Mouse (Mus musculus) G1E (cell line): ENCODE measurements around the gene Gm14408.
"Not testable (repeated sequence)": the region's sequence is repeated elsewhere in the genome, so short reads cannot be mapped to it uniquely, and the experiment has no call there.

ENCODE experiments used
- CTCF ChIP-seq: IDR thresholded peaks from 2 replicates; pipeline ENCODE4 v1.5.1; 2012; ENCODE audit warnings: low read depth, low read length, inconsistent platforms, mixed read lengths
- POLR2AphosphoS5 ChIP-seq: IDR thresholded peaks from 2 replicates; pipeline ENCODE4 v1.6.1; 2012; ENCODE audit warnings: low read depth, low read length, inconsistent platforms; ENCODE audit not compliant: insufficient replicate concordance

DNA sequence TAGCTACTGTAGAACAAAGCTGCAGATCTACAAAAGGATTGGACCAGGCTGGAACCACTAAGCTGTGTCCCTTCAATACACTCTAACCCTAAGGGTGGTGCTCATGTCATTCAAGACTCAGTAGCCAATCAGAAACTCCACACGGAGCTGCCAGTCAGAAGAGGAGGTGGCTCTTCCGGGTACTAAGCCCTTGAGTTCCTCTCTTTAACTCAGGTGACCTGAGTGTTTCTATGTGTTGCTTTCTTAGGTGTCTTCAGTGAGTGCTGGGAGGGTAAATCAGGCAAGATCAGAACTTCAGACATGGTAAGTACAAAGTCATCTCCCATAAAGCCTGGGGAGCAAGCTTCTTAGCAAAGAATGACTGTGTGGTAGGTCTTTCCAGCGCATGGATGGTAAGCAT is at the start of gene Gm14408:
- TF ChIP-seq POLR2AphosphoS5, CTCF: not testable (repeated sequence)
